Mouse (Mus musculus) liver, embryonic 14.5 days (tissue): ENCODE results near the gene Adgre4. TPM values are rescaled to one million over a fixed set of nuclear protein-coding genes. Genes with fewer than 3 reads are reported as not detected.

Experiments
- ATAC-seq: fragments of 200-750 bp; cut with Nextera tagmentation; 2 replicates; pipeline ENCODE4 v1.8.0; 2017; ENCODE audit warnings: moderate number of reproducible peaks, mild to moderate bottlenecking, moderate library complexity; ENCODE audit not compliant: insufficient read depth
- DNase-seq, 3 experiments: peaks; one replicate each; pipeline ENCODE4 v3.0.0-alpha.2; 2012 to 2013; ENCODE audit warnings: low read depth in 3 of 3, low spot score in 3 of 3
- H3K27ac ChIP-seq: fragments of 300-500 bp; sonication (generic); 2 replicates; pipeline ENCODE4 v1.5.1; 2014; ENCODE audit warnings: moderate library complexity, mild to moderate bottlenecking, control low read depth, inconsistent platforms
- H3K27me3 ChIP-seq: fragments of 300-500 bp; sonication (generic); 2 replicates; pipeline ENCODE4 v1.6.1; 2014; ENCODE audit warnings: mild to moderate bottlenecking, low read length, moderate library complexity; ENCODE audit not compliant: control insufficient read depth, insufficient read depth
- H3K36me3 ChIP-seq: fragments of 300-500 bp; sonication (generic); replicated peaks from 2 replicates; pipeline ENCODE4 v1.6.1; 2014; ENCODE audit warnings: low read depth; ENCODE audit not compliant: control insufficient read depth, insufficient read depth
- H3K4me1 ChIP-seq, 2 experiments: fragments of 200-500 bp in 1 of 2; fragments of 300-500 bp in 1 of 2; sonication (generic) in 1 of 2; replicated peaks; 2 replicates each; pipeline ENCODE4 v1.6.1; 2012 to 2014; ENCODE audit warnings: antibody characterized with exemption in 1 of 2, inconsistent platforms in 1 of 2, low read length in 1 of 2; ENCODE audit not compliant: control insufficient read depth in 2 of 2, insufficient read depth in 2 of 2
- H3K4me2 ChIP-seq: fragments of 300-500 bp; sonication (generic); 2 replicates; pipeline ENCODE4 v1.6.1; 2014; ENCODE audit warnings: low read depth, mild to moderate bottlenecking, control low read depth, moderate library complexity
- H3K4me3 ChIP-seq, 2 experiments: fragments of 200-500 bp in 1 of 2; fragments of 300-500 bp in 1 of 2; sonication (generic) in 1 of 2; 2 replicates each; pipeline ENCODE4 v1.5.1; 2012 to 2014; ENCODE audit warnings: low read depth in 2 of 2, low read length in 2 of 2, mild to moderate bottlenecking in 2 of 2, control low read depth in 1 of 2, inconsistent platforms in 1 of 2, moderate library complexity in 1 of 2; ENCODE audit not compliant: insufficient read depth in 1 of 2
- H3K9ac ChIP-seq: fragments of 300-500 bp; sonication (generic); replicated peaks from 2 replicates; pipeline ENCODE4 v1.6.1; 2014; ENCODE audit warnings: mild to moderate bottlenecking, control low read depth, moderate library complexity
- H3K9me3 ChIP-seq: fragments of 300-500 bp; sonication (generic); 2 replicates; pipeline ENCODE4 v1.6.1; 2016; ENCODE audit warnings: low read length, mixed read lengths; ENCODE audit not compliant: control insufficient read depth
- CTCF ChIP-seq: IDR thresholded peaks from 2 replicates; pipeline ENCODE4 v1.5.1; 2016; ENCODE audit warnings: antibody characterized with exemption, low read depth, control low read depth
- EP300 ChIP-seq: IDR thresholded peaks from 2 replicates; pipeline ENCODE4 v1.6.1; 2016; ENCODE audit warnings: antibody characterized with exemption, low read depth
- WGBS: fragments of 180-500 bp; shearing (Covaris S2); extraction: QIAGEN DNeasy Blood & Tissue Kit; methylation state at CpG from one replicate; pipeline ENCODE4 v1.1.7; 2014; ENCODE audit not compliant: insufficient replicate concordance; 5-methylcytosine and 5-hydroxymethylcytosine counted together
- polyA plus RNA-seq, 2 experiments: library from polyadenylated mRNA; depleted of rRNA in 1 of 2; stranded (reverse) in 1 of 2; unstranded in 1 of 2; fragments of >200 nt; fragmentation: Nextera tagmentation in 1 of 2; extraction: Ambion mirVana in 1 of 2; gene quantifications; 2 replicates each; pipeline versions ENCODE4 v1.2.1 to v1.2.3; 2012 to 2014

Gene Adgre4
- polyA plus RNA-seq, 2 experiments, result 0.84 to 2.3 TPM

GRCm38 (mm10) chr17:55722250-55722649 is 27.5 kb upstream of the Adgre4 start:
- WGBS, result 41% methylated on average over 2 of the region's 2 CpGs
- Histone ChIP-seq H3K4me2 (no peak overlapping the region), H3K4me1 (no peaks in the 10 kb centered on the region), H3K27me3 (no peaks in the 10 kb centered on the region), H3K4me3 (no peak overlapping the region), H3K27ac (no peak overlapping the region), H3K9me3 (no peaks in the 10 kb centered on the region), H3K9ac (no peak overlapping the region), H3K36me3 (no peaks in the 10 kb centered on the region)
- no peak for ATAC-seq
- TF ChIP-seq EP300, result no peak
- no peak for TF ChIP-seq CTCF
- DNase-seq, result no peak

GRCm38 (mm10) chr17:55726193-55726592 is 23.6 kb upstream of the Adgre4 start:
- no peaks in the 10 kb centered on the region for H3K9me3 ChIP-seq
- DNase-seq (no peak), ATAC-seq (no peak)
- no peaks in the 10 kb centered on the region for H3K36me3 ChIP-seq
- TF ChIP-seq CTCF (no peak), EP300 (no peak)
- no peaks in the 10 kb centered on the region for H3K27me3 ChIP-seq
- no peak overlapping the region for H3K4me2 ChIP-seq
- H3K4me1 ChIP-seq, result no peaks in the 10 kb centered on the region
- WGBS, result 30% methylated on average over 2 of the region's 2 CpGs
- no peak overlapping the region for H3K27ac ChIP-seq
- H3K4me3 ChIP-seq, result no peak overlapping the region
- no peak overlapping the region for H3K9ac ChIP-seq

- DNase-seq, result no peak
- no peak overlapping the region for H3K27ac ChIP-seq
- no peak for TF ChIP-seq CTCF
- TF ChIP-seq EP300, result no peak
- no peaks in the 10 kb centered on the region for H3K36me3 ChIP-seq
- no peaks in the 10 kb centered on the region for H3K27me3 ChIP-seq
- 9% methylated on average over 1 of the region's 1 CpGs for WGBS
- no peak overlapping the region for H3K4me3 ChIP-seq
- no peak overlapping the region for H3K4me2 ChIP-seq
- no peak overlapping the region for H3K9ac ChIP-seq
- H3K9me3 ChIP-seq, result no peaks in the 10 kb centered on the region
- no peaks in the 10 kb centered on the region for H3K4me1 ChIP-seq
- ATAC-seq, result no peak
Measured at GRCm38 (mm10) chr17:55736675-55737074, 13.1 kb upstream of the Adgre4 start.

- H3K9me3 ChIP-seq, result no peaks in the 10 kb centered on the region
- H3K27me3 ChIP-seq, result no peaks in the 10 kb centered on the region
- TF ChIP-seq CTCF (no peak), EP300 (no peak)
- no peak overlapping the region for H3K4me2 ChIP-seq
- DNase-seq, result no peak
- H3K36me3 ChIP-seq, result no peaks in the 10 kb centered on the region
- H3K4me1 ChIP-seq, result no peaks in the 10 kb centered on the region
- no peak overlapping the region for H3K4me3 ChIP-seq
- no peak overlapping the region for H3K9ac ChIP-seq
- no peak overlapping the region for H3K27ac ChIP-seq
- ATAC-seq, result no peak
- 19% methylated on average over 2 of the region's 2 CpGs for WGBS
Measured at GRCm38 (mm10) chr17:55751170-55751569, 1.4 kb downstream of the Adgre4 start.

- Histone ChIP-seq H3K9me3 (no peaks in the 10 kb centered on the region), H3K27me3 (no peaks in the 10 kb centered on the region), H3K4me3 (no peak overlapping the region), H3K9ac (no peak overlapping the region), H3K4me2 (no peak overlapping the region), H3K27ac (no peak overlapping the region), H3K4me1 (no peaks in the 10 kb centered on the region; a peak in 1 of 4 replicates), H3K36me3 (no peaks in the 10 kb centered on the region)
- no peak for ATAC-seq
- peak in 1 of 3 experiments; percentile 2 for DNase-seq
- no peak for TF ChIP-seq EP300
- TF ChIP-seq CTCF, result peak; percentile 24; the same call in 1 of the 2 replicates
Measured at GRCm38 (mm10) chr17:55813642-55814041, 63.9 kb downstream of the Adgre4 start.

GRCm38 (mm10) chr17:55816853-55817252 is 67.1 kb downstream of the Adgre4 start:
- Histone ChIP-seq H3K9ac (no peak overlapping the region), H3K4me2 (no peak overlapping the region), H3K4me3 (no peak overlapping the region), H3K27me3 (no peaks in the 10 kb centered on the region), H3K9me3 (no peaks in the 10 kb centered on the region), H3K4me1 (no peaks in the 10 kb centered on the region; a peak in 1 of 4 replicates), H3K27ac (no peak overlapping the region), H3K36me3 (no peaks in the 10 kb centered on the region)
- no peak for DNase-seq
- TF ChIP-seq EP300, result no peak
- no peak for TF ChIP-seq CTCF
- 57% methylated on average over 4 of the region's 4 CpGs for WGBS
- 0 out of 2 replicates have a peak, but pooled peaks have one; percentile 23 for ATAC-seq
